Mouse (Mus musculus) intestine, embryonic 14.5 days (tissue): ENCODE data around the gene Rgs11. TPM values are rescaled to one million over a fixed set of nuclear protein-coding genes. Genes with fewer than 3 reads are reported as not detected.
A peak's percentile ranks its signal among the peaks of the same experiment; 100 is the strongest.

Experiments used
- ATAC-seq: fragments of 200-750 bp; cut with Nextera tagmentation; replicated peaks from 2 replicates; pipeline ENCODE4 v1.8.0; 2017; ENCODE audit warnings: low read depth, moderate number of reproducible peaks, moderate TSS enrichment, moderate library complexity; ENCODE audit not compliant: low FRiP score, low TSS enrichment
- DNase-seq: peaks from one replicate; pipeline ENCODE4 v3.0.0-alpha.2; 2018; ENCODE audit warnings: low spot score
- H3K27ac ChIP-seq: fragments of 300-500 bp; sonication (generic); 2 replicates; pipeline ENCODE4 v1.5.1; 2014; ENCODE audit warnings: low read depth, mild to moderate bottlenecking, control low read depth
- H3K27me3 ChIP-seq: fragments of 300-500 bp; sonication (generic); replicated peaks from 2 replicates; pipeline ENCODE4 v1.6.1; 2014; ENCODE audit warnings: low read length, control low read depth; ENCODE audit not compliant: control insufficient read depth, insufficient read depth
- H3K36me3 ChIP-seq: fragments of 300-500 bp; sonication (generic); 2 replicates; pipeline ENCODE4 v1.6.1; 2014; ENCODE audit warnings: low read length, control low read depth; ENCODE audit not compliant: control insufficient read depth, insufficient read depth
- H3K4me1 ChIP-seq: fragments of 300-500 bp; sonication (generic); replicated peaks from 2 replicates; pipeline ENCODE4 v1.6.1; 2014; ENCODE audit warnings: low read length, control low read depth, mixed read lengths; ENCODE audit not compliant: control insufficient read depth, insufficient read depth
- H3K4me2 ChIP-seq: fragments of 300-500 bp; sonication (generic); 2 replicates; pipeline ENCODE4 v1.6.1; 2014; ENCODE audit warnings: low read length
- H3K4me3 ChIP-seq: fragments of 300-500 bp; sonication (generic); 2 replicates; pipeline ENCODE4 v1.5.1; 2014; ENCODE audit warnings: low read depth, low read length, control low read depth, mixed read lengths
- H3K9ac ChIP-seq: fragments of 300-500 bp; sonication (generic); 2 replicates; pipeline ENCODE4 v1.6.1; 2014; ENCODE audit warnings: mild to moderate bottlenecking, low read length
- H3K9me3 ChIP-seq: fragments of 300-500 bp; sonication (generic); 2 replicates; pipeline ENCODE4 v1.6.1; 2016; ENCODE audit warnings: low read length, control low read depth; ENCODE audit not compliant: control insufficient read depth
- WGBS: fragments of 180-500 bp; shearing (Covaris S2); extraction: QIAGEN DNeasy Blood & Tissue Kit; methylation state at CpG from one replicate; pipeline ENCODE4 v1.1.7; 2014; 5-methylcytosine and 5-hydroxymethylcytosine counted together
- polyA plus RNA-seq: library from polyadenylated mRNA; unstranded; fragments of >200 nt; fragmentation: Nextera tagmentation; extraction: Ambion mirVana; gene quantifications from 2 replicates; pipeline ENCODE4 v1.2.1, GENCODE M21; 2014

The Rgs11 gene
- polyA plus RNA-seq, 1 experiment from 2014 or later, result 14.3 TPM

DNA sequence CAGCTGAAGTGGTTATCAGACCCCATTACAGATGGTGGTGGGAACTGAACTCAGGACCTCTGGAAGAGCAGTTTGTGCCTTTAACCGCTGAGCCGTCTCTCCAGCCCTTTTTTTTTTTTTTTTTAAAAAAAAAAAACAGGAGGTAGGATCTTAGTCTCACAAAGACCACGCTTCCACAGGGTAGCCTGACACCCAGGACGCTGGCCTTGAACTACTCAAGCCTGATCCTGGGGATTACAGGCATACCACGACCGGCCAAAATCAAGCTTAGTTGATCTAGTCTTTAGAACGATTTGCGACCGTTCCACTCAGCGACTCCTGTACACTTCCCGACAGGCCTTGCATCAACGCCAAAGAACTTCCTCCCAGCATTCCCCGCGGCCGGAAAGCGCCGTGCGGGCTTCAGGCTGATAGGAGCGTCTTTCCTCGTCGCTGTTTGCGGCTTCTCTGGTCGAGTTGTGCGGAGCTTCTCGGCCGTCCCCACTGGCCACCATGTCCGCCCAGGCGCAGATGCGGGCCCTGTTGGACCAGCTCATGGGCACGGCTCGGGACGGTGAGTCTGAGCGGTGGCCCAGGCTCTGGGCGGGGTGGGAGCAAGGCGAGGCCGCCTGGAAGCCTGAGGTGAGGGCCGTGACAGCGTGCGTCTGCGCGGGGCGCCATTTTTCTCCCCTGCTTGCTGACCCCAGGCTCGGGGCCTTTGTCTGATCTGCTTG, 49.9 kb downstream of the Rgs11 start, which contains the start of gene Luc7l:
Gene Luc7l (plus strand): TSS at position 358 of the 713 bp plus-strand sequence.
- DNase-seq, result peak; percentile 98
- Histone ChIP-seq H3K4me2 (peak within 1 kb of the TSS; percentile 90), H3K4me3 (peak within 1 kb of the TSS; percentile 91), H3K27me3 (no peaks in the 10 kb centered on the region), H3K27ac (peak within 1 kb of the TSS; percentile 99), H3K4me1 (peaks cover 13% of the 10 kb centered on the region), H3K36me3 (peaks cover 34% of the 10 kb centered on the region), H3K9me3 (no peaks in the 10 kb centered on the region), H3K9ac (peak within 1 kb of the TSS; percentile 97)
- ATAC-seq, result peak; percentile 95
- under 1% methylated on average over 43 of the region's 43 CpGs for WGBS

DNA sequence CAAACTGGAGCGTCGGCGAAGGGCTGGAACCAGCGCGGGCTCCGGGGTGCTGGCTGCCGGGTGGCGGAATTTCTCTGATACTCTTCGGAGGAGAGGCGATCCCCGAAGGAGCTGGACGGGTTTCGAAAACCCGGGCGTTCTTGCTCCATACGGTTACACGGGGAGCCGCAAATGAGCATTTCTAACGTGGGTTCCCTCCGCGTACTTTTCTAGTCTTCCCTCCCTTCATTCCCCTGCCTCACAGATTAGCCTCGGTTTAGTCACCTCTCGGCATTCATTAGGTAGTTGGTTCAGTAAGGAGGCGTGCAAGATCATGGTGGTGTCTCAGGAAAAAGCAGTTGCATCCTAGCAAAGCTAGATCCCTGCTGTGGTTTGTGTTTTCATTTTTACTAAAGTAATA, 50.6 kb downstream of the Rgs11 start:
- DNase-seq, result no peak
- peak overlapping the region; percentile 99 for H3K27ac ChIP-seq
- H3K9ac ChIP-seq, result peak overlapping the region; percentile 97
- H3K27me3 ChIP-seq, result no peaks in the 10 kb centered on the region
- no peaks in the 10 kb centered on the region for H3K9me3 ChIP-seq
- under 1% methylated on average over 23 of the region's 24 CpGs for WGBS
- H3K4me2 ChIP-seq, result peak overlapping the region; percentile 90
- ATAC-seq, result peak; percentile 30; the same call in 1 of the 2 replicates
- peaks cover 41% of the 10 kb centered on the region for H3K36me3 ChIP-seq
- H3K4me1 ChIP-seq, result peaks cover 13% of the 10 kb centered on the region
- peak overlapping the region; percentile 91 for H3K4me3 ChIP-seq

DNA sequence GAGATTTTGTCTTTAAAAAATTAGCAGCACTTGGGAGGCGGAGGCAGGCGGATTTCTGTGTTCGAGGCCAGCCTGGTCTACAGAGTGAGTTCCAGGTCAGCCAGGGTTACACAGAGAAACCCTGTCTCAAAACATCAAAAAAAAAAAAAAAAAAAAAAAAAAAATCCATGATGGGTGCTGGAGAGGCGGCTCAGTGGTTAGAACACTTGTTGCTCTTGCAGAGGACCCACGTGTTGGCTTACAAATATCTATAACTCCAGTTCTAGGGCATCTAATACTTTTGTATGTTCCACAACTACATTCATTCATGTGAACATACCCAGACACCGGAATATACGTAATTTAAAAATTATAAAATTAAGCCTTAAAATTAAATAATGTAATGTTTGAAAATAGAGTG, 52.6 kb downstream of the Rgs11 start:
- 95% methylated on average over 7 of the region's 7 CpGs for WGBS
- H3K4me1 ChIP-seq, result peaks cover 13% of the 10 kb centered on the region
- no peak for DNase-seq
- no peak overlapping the region for H3K9ac ChIP-seq
- no peak for ATAC-seq
- no peak overlapping the region for H3K27ac ChIP-seq
- no peak overlapping the region for H3K4me3 ChIP-seq
- H3K4me2 ChIP-seq, result no peak overlapping the region
- H3K27me3 ChIP-seq, result no peaks in the 10 kb centered on the region
- no peaks in the 10 kb centered on the region for H3K9me3 ChIP-seq
- H3K36me3 ChIP-seq, result peaks cover 60% of the 10 kb centered on the region

Other genes starting within 250 kb of the Rgs11 start
- gene Capn15, start 217.2 kb upstream of the Rgs11 start, polyA plus RNA-seq, result 23.4 and 23.5 TPM in 2 replicates
- gene Rab11fip3, start 133.4 kb upstream of the Rgs11 start, polyA plus RNA-seq, result 12.8 and 13.7 TPM in 2 replicates
- 27.3 and 32.4 TPM in 2 replicates for gene Decr2, start 112.6 kb upstream of the Rgs11 start, polyA plus RNA-seq
- gene Nme4, start 107.3 kb upstream of the Rgs11 start, polyA plus RNA-seq, result 118 and 122 TPM in 2 replicates
- 2.7 and 4.9 TPM in 2 replicates for gene Tmem8, start 89.7 kb upstream of the Rgs11 start, polyA plus RNA-seq
- gene Mrpl28, start 79.5 kb upstream of the Rgs11 start, polyA plus RNA-seq, result 235 and 241 TPM in 2 replicates
- 11.5 and 13.1 TPM in 2 replicates for gene Axin1, start 64.3 kb upstream of the Rgs11 start, polyA plus RNA-seq
- 0.47 and 3.7 TPM in 2 replicates for gene Pdia2, start 3.9 kb upstream of the Rgs11 start, polyA plus RNA-seq
- gene Arhgdig, start 4.8 kb downstream of the Rgs11 start, polyA plus RNA-seq, result 21.4 and 29.0 TPM in 2 replicates
- gene Fam234a, start 41.3 kb downstream of the Rgs11 start, polyA plus RNA-seq, result 71.9 and 76.5 TPM in 2 replicates
- 99.6 and 105 TPM in 2 replicates for gene Luc7l, start 49.9 kb downstream of the Rgs11 start, polyA plus RNA-seq
- gene Neurl1b, start 211.9 kb downstream of the Rgs11 start, polyA plus RNA-seq, result 2.3 and 3.1 TPM in 2 replicates